Mouse (Mus musculus): ENCODE measurements around the gene Gm13275. TPM values are rescaled to one million over a fixed set of nuclear protein-coding genes. Genes with fewer than 3 reads are reported as not detected.
"Not testable (repeated sequence)": the region's sequence is repeated elsewhere in the genome, so short reads cannot be mapped to it uniquely, and the experiment has no call there.

Gm13275 gene
- total and polyA plus RNA-seq, 3 experiments, result not detected

DNA sequence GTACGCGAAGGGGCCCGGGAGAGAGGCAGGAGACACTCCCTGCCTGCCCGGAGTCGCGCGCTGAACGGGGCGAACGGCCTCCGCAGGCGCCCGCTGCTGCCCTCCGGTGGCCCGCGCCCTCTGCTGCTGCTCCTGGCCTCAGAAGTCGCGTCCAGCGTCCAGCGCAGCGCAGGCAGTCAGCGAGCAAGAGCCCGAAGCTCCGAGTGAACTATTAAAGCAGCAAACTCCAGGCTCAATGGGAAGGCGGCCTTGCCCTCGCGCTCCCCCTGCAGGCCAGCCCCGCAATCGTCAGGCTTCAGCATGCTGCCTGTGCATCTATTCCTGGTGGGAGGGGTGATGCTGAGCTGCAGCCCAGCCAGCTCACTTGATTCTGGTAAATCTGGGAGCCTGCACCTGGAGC is 8.7 kb downstream of the Gm13275 start, which contains the start of gene Gm13287:
Gene Gm13287, plus strand, starts transcription at position 301 of the 400 bp plus-strand sequence.
- Histone ChIP-seq H3K4me2 (ENCODE audit: insufficient read depth, low read depth, poor library complexity, severe bottlenecking) (peak within 1 kb of the TSS; percentile 32; the same call in 1 of the 2 replicates), H3K27me3 (replicated peaks) (peaks cover 11% of the 10 kb centered on the region)
- in situ Hi-C loops (cut with MboI; ENCODE audit: low pct_ligation_motif_present, low pct_unique_long_range_greater_than_20kb, low sequenced_read_pairs); H3K36me3 ChIP-seq (replicated peaks in 1 of 2; ENCODE audit: control insufficient read depth in 1 of 2, insufficient read depth in 1 of 2, low read length in 1 of 2); H3K4me1 ChIP-seq (ENCODE audit: control insufficient read depth in 1 of 2, insufficient read depth in 2 of 2); dilution Hi-C loops (cut with MboI; ENCODE audit: extremely low pct_ligation_motif_present, extremely low pct_unique_long_range_greater_than_20kb, low sequenced_read_pairs); H3K4me3 ChIP-seq (replicated peaks in 1 of 3; ENCODE audit: low read depth in 2 of 3, low read length in 2 of 3, poor library complexity in 1 of 3); H3K9ac ChIP-seq (ENCODE audit: insufficient read depth, low read depth); DNase-seq (ENCODE audit: extremely low read depth); H3K9me3 ChIP-seq (replicated peaks; ENCODE audit: low read length); H3K79me2 ChIP-seq (replicated peaks; ENCODE audit: control insufficient read depth, extremely low read depth, insufficient read depth, poor library complexity, severe bottlenecking); H3K27ac ChIP-seq (ENCODE audit: insufficient read depth, low read depth): not testable (repeated sequence)

DNA sequence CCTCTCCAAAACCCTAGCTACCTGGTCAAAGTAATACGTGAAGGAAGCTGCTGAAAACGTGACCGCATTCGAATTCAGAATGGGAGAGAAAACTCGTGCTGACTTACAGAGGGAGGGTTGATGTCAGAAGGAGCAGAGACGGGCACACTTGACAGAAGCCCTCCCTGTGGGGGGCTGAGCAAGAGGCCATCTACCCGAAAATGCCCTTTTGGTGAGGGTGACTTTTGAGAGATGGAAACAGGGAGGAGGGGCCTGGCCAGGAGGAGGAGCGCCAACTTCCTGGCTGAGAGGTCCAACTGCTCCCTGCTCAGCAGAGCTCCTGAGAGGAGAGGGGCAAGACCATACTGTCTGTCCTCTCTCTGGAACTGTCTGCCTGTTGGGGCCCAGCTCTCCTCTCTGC is 10.9 kb downstream of the Gm13275 start, which contains the start of gene Gm13288:
Gene Gm13288, plus strand, starts transcription at position 301 of the 400 bp plus-strand sequence.
- in situ Hi-C loops (cut with MboI; ENCODE audit: low pct_ligation_motif_present, low pct_unique_long_range_greater_than_20kb, low sequenced_read_pairs); H3K79me2 ChIP-seq (replicated peaks; ENCODE audit: control insufficient read depth, extremely low read depth, insufficient read depth, poor library complexity, severe bottlenecking); DNase-seq (ENCODE audit: extremely low read depth); H3K9me3 ChIP-seq (replicated peaks; ENCODE audit: low read length); H3K4me1 ChIP-seq (ENCODE audit: control insufficient read depth in 1 of 2, insufficient read depth in 2 of 2); H3K27ac ChIP-seq (ENCODE audit: insufficient read depth, low read depth); dilution Hi-C loops (cut with MboI; ENCODE audit: extremely low pct_ligation_motif_present, extremely low pct_unique_long_range_greater_than_20kb, low sequenced_read_pairs); H3K4me2 ChIP-seq (ENCODE audit: insufficient read depth, low read depth, poor library complexity, severe bottlenecking); H3K36me3 ChIP-seq (replicated peaks in 1 of 2; ENCODE audit: control insufficient read depth in 1 of 2, insufficient read depth in 1 of 2, low read length in 1 of 2); H3K9ac ChIP-seq (ENCODE audit: insufficient read depth, low read depth): not testable (repeated sequence)
- Histone ChIP-seq H3K27me3 (replicated peaks) (peaks cover 30% of the 10 kb centered on the region), H3K4me3 (replicated peaks in 1 of 3; ENCODE audit: low read depth in 2 of 3, low read length in 2 of 3, poor library complexity in 1 of 3) (peak within 1 kb of the TSS in 1 of 3 experiments; percentile 25)

DNA sequence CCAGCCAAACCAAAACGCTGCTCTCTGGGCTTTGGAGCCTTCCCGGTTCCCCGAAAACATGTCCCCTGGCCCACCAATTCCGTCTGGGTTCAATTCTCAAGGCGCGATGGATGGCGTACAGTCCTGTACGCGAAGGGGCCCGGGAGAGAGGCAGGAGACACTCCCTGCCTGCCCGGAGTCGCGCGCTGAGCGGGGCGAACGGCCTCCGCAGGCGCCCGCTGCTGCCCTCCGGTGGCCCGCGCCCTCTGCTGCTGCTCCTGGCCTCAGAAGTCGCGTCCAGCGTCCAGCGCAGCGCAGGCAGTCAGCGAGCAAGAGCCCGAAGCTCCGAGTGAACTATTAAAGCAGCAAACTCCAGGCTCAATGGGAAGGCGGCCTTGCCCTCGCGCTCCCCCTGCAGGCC is 11.5 kb downstream of the Gm13275 start:
- H3K79me2 ChIP-seq (replicated peaks; ENCODE audit: control insufficient read depth, extremely low read depth, insufficient read depth, poor library complexity, severe bottlenecking); H3K9me3 ChIP-seq (replicated peaks; ENCODE audit: low read length); DNase-seq (ENCODE audit: extremely low read depth); H3K36me3 ChIP-seq (replicated peaks in 1 of 2; ENCODE audit: control insufficient read depth in 1 of 2, insufficient read depth in 1 of 2, low read length in 1 of 2); H3K27ac ChIP-seq (ENCODE audit: insufficient read depth, low read depth); H3K4me1 ChIP-seq (ENCODE audit: control insufficient read depth in 1 of 2, insufficient read depth in 2 of 2); H3K9ac ChIP-seq (ENCODE audit: insufficient read depth, low read depth); dilution Hi-C loops (cut with MboI; ENCODE audit: extremely low pct_ligation_motif_present, extremely low pct_unique_long_range_greater_than_20kb, low sequenced_read_pairs); H3K4me2 ChIP-seq (ENCODE audit: insufficient read depth, low read depth, poor library complexity, severe bottlenecking); in situ Hi-C loops (cut with MboI; ENCODE audit: low pct_ligation_motif_present, low pct_unique_long_range_greater_than_20kb, low sequenced_read_pairs): not testable (repeated sequence)
- peaks cover 36% of the 10 kb centered on the region for H3K27me3 ChIP-seq (replicated peaks)
- H3K4me3 ChIP-seq (replicated peaks in 1 of 3; ENCODE audit: low read depth in 2 of 3, low read length in 2 of 3, poor library complexity in 1 of 3), result peak overlapping the region in 1 of 3 experiments; percentile 25

DNA sequence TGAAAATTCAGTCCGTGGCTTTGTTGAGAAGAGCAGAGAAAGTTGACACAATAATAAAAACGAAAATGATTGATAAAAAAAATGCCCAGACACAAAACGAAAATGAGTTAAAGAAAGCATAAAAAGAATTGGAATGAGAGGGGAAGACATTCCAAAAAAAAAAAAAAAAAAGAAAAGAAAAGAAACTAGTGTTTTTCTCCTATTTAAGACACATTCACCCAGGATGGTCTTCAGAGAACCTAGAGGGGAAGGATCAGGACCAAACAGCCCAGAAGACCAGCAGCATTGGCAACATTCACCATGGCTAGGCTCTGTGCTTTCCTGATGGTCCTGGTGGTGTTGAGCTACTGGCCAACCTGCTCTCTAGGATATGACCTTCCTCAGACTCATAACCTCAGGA is 21.6 kb downstream of the Gm13275 start, which contains the start of gene Ifna7:
Gene Ifna7, plus strand, starts transcription at position 301 of the 400 bp plus-strand sequence.
- H3K4me3 ChIP-seq (replicated peaks in 1 of 3; ENCODE audit: low read depth in 2 of 3, low read length in 2 of 3, poor library complexity in 1 of 3), result no peak within 1 kb of the TSS
- no peak for DNase-seq (ENCODE audit: extremely low read depth)
- no peaks in the 10 kb centered on the region for H3K79me2 ChIP-seq (replicated peaks; ENCODE audit: control insufficient read depth, extremely low read depth, insufficient read depth, poor library complexity, severe bottlenecking)
- H3K9me3 ChIP-seq (replicated peaks; ENCODE audit: low read length), result peaks cover 10% of the 10 kb centered on the region
- dilution Hi-C loops (cut with MboI; ENCODE audit: extremely low pct_ligation_motif_present, extremely low pct_unique_long_range_greater_than_20kb, low sequenced_read_pairs) (no loop called here), in situ Hi-C loops (cut with MboI; ENCODE audit: low pct_ligation_motif_present, low pct_unique_long_range_greater_than_20kb, low sequenced_read_pairs) (no loop called here)
- H3K4me1 ChIP-seq (ENCODE audit: control insufficient read depth in 1 of 2, insufficient read depth in 2 of 2), result no peaks in the 10 kb centered on the region
- no peak within 1 kb of the TSS for H3K4me2 ChIP-seq (ENCODE audit: insufficient read depth, low read depth, poor library complexity, severe bottlenecking)
- no peak for TF ChIP-seq CTCF (conservative IDR thresholded peaks at IDR 0.05 in 1 of 2, IDR thresholded peaks at IDR 0.05 in 1 of 2; ENCODE audit: low read depth in 2 of 2, low read length in 2 of 2)
- TF ChIP-seq SIN3A (IDR thresholded peaks at IDR 0.05; ENCODE audit: low read length), result no peak
- TF ChIP-seq KAT2A (IDR thresholded peaks at IDR 0.05; ENCODE audit: insufficient replicate concordance, low read length), result no peak
- TF ChIP-seq PAX5 (IDR thresholded peaks at IDR 0.05; ENCODE audit: low read length), result no peak
- no peak for TF ChIP-seq ZNF384 (IDR thresholded peaks at IDR 0.05; ENCODE audit: low read depth, low read length)
- no peak for TF ChIP-seq TCF12 (IDR thresholded peaks at IDR 0.05; ENCODE audit: low read depth, low read length)
- no peak for TF ChIP-seq MEF2A (IDR thresholded peaks at IDR 0.05; ENCODE audit: borderline replicate concordance, low read depth, low read length)
- TF ChIP-seq ETS1 (conservative IDR thresholded peaks at IDR 0.05; ENCODE audit: low read depth, low read length), result no peak
- no peak for TF ChIP-seq ZKSCAN1 (IDR thresholded peaks at IDR 0.05; ENCODE audit: borderline replicate concordance, low read depth, low read length)
- H3K27ac ChIP-seq (ENCODE audit: insufficient read depth, low read depth), result no peak within 1 kb of the TSS
- peaks cover 46% of the 10 kb centered on the region for H3K27me3 ChIP-seq (replicated peaks)
- no peaks in the 10 kb centered on the region for H3K36me3 ChIP-seq (replicated peaks in 1 of 2; ENCODE audit: control insufficient read depth in 1 of 2, insufficient read depth in 1 of 2, low read length in 1 of 2)
- H3K9ac ChIP-seq (ENCODE audit: insufficient read depth, low read depth), result no peak within 1 kb of the TSS

Measured in CH12.LX (cell line).